Mouse (Mus musculus): Measurements from ENCODE around the gene Ophn1. TPM values are rescaled to one million over a fixed set of nuclear protein-coding genes. Genes with fewer than 3 reads are reported as not detected.

Ophn1 gene
- polyA plus RNA-seq, 1 experiment from 2014 or later: 2.2 TPM

Small RNA genes within 50 kb of the gene (microRNA-seq; reads per million reads assigned to microRNA genes)
- gene Gm27554 (ENCODE audit: borderline number of aligned reads): not detected

Other genes starting within 250 kb of the Ophn1 start
- gene Yipf6, start 45.3 kb upstream of the Ophn1 start, polyA plus RNA-seq (2015; fragmentation: Nextera tagmentation; extraction: Ambion mirVana): 20.8 and 25.1 TPM in 2 replicates
- 1.7 and 1.9 TPM in 2 replicates for gene Stard8, start 112.2 kb upstream of the Ophn1 start, polyA plus RNA-seq (2015; fragmentation: Nextera tagmentation; extraction: Ambion mirVana)
- gene Efnb1, start 245.1 kb upstream of the Ophn1 start, polyA plus RNA-seq (2015; fragmentation: Nextera tagmentation; extraction: Ambion mirVana): 4.8 and 5.0 TPM in 2 replicates